Mouse (Mus musculus) E14TG2a.4 (cell line): ENCODE measurements around the gene Dnajb1.

Experiments used
- CTCF ChIP-seq: conservative IDR thresholded peaks from 2 replicates; pipeline ENCODE4 v1.5.1; 2014; ENCODE audit warnings: low read length
- NANOG ChIP-seq: IDR thresholded peaks from 2 replicates; pipeline ENCODE4 v1.6.1; 2014; ENCODE audit warnings: borderline replicate concordance, low read length, mixed read lengths
- POU5F1 ChIP-seq: IDR thresholded peaks from 2 replicates; pipeline ENCODE4 v1.6.1; 2014; ENCODE audit warnings: low read length, borderline replicate concordance

DNA sequence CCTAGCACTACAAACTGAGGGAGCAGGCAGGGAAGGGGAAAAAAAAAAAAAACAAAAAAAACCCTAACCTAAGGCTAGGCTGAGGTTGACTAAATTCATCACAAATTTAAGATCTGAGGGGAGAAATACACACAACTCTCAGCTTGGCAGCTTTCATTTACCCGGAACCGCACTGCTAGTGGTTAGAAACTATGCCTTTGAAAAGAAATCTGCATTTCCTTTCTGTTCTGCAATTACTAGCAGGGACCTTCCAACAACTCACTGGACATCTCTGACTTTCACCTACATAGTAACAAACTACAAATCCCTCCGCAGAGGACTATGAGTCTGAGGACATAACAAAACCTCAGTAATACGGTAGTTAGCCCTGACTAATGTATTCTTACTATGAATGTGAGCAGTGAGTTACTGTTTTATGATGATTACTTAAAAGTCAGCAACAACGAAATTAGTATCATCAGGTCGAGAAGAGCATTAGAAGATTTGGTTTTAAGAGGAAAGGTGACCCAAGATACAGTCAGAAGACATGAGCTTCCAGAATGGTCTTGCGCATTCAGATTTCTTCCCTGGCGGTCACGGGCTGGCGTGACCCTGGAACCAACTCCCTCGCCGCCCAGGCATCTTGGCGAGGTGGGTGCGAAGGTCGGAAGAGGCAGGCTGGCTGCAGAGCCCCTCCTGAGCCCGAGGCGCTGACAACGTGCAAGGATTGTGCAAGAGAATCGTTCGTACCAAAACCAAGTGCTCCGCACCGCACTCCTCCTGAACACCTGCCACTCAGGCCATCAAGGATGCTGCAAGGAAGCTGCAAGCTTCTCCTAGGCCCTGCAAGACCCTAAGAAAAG is 14.4 kb upstream of the Dnajb1 start:
- TF ChIP-seq CTCF, result no peak
- TF ChIP-seq NANOG, result no peak
- TF ChIP-seq POU5F1, result no peak
